Mouse (Mus musculus) embryonic facial prominence, embryonic 11.5 days (tissue): ENCODE measurements at regions not wholly inside any gene's neighbourhood (a gene's known extent, or its start where the extent isn't known, plus 50 kb on each side); places are given as distances from the start of the nearest gene placed in this dataset.

Experiments used
- ATAC-seq: fragments of 200-750 bp; cut with Nextera tagmentation; replicated peaks from 2 replicates; pipeline ENCODE4 v1.8.0; 2017; ENCODE audit warnings: low read depth; ENCODE audit not compliant: insufficient number of reproducible peaks, low FRiP score, low TSS enrichment
- DNase-seq: peaks from one replicate; pipeline ENCODE4 v3.0.0-alpha.2; 2015; ENCODE audit warnings: low spot score
- H3K27ac ChIP-seq: fragments of 300-500 bp; sonication (generic); replicated peaks from 2 replicates; pipeline ENCODE4 v1.5.1; 2014; ENCODE audit warnings: mild to moderate bottlenecking, low read depth, low read length, control low read depth
- H3K27me3 ChIP-seq: fragments of 300-500 bp; sonication (generic); 2 replicates; pipeline ENCODE4 v1.6.1; 2014; ENCODE audit warnings: mild to moderate bottlenecking, low read length, moderate library complexity, mixed read lengths; ENCODE audit not compliant: control insufficient read depth, insufficient read depth
- H3K36me3 ChIP-seq: fragments of 300-500 bp; sonication (generic); replicated peaks from 2 replicates; pipeline ENCODE4 v1.6.1; 2014; ENCODE audit warnings: low read depth, mild to moderate bottlenecking, low read length, moderate library complexity, mixed read lengths; ENCODE audit not compliant: control insufficient read depth, insufficient read depth
- H3K4me1 ChIP-seq: fragments of 300-500 bp; sonication (generic); 2 replicates; pipeline ENCODE4 v1.6.1; 2014; ENCODE audit warnings: low read length, mixed read lengths; ENCODE audit not compliant: control insufficient read depth, insufficient read depth
- H3K4me2 ChIP-seq: fragments of 300-500 bp; sonication (generic); 2 replicates; pipeline ENCODE4 v1.6.1; 2014; ENCODE audit warnings: low read depth, mild to moderate bottlenecking, control low read depth, low read length, moderate library complexity
- H3K4me3 ChIP-seq: fragments of 300-500 bp; sonication (generic); 2 replicates; pipeline ENCODE4 v1.5.1; 2014; ENCODE audit warnings: low read depth, low read length, control low read depth
- H3K9ac ChIP-seq: fragments of 300-500 bp; sonication (generic); replicated peaks from 2 replicates; pipeline ENCODE4 v1.6.1; 2014; ENCODE audit warnings: mild to moderate bottlenecking, control low read depth, low read length
- H3K9me3 ChIP-seq: fragments of 300-500 bp; sonication (generic); replicated peaks from 2 replicates; pipeline ENCODE4 v1.6.1; 2016; ENCODE audit warnings: mild to moderate bottlenecking, low read length, inconsistent platforms, mixed read lengths; ENCODE audit not compliant: control insufficient read depth
- WGBS: fragments of 180-500 bp; shearing (Covaris S2); extraction: QIAGEN DNeasy Blood & Tissue Kit; methylation state at CpG from one replicate; pipeline ENCODE4 v1.1.7; 2014; 5-methylcytosine and 5-hydroxymethylcytosine counted together

- no peaks in the 10 kb centered on the region for H3K9me3 ChIP-seq
- no peaks in the 10 kb centered on the region for H3K4me1 ChIP-seq
- no peak overlapping the region for H3K9ac ChIP-seq
- DNase-seq (no peak), ATAC-seq (no peak)
- H3K27me3 ChIP-seq: no peaks in the 10 kb centered on the region
- H3K4me2 ChIP-seq: no peak overlapping the region
- WGBS: 86% methylated on average over 1 of the region's 1 CpGs
- H3K36me3 ChIP-seq: no peaks in the 10 kb centered on the region
- no peak overlapping the region for H3K27ac ChIP-seq
- no peak overlapping the region for H3K4me3 ChIP-seq
These were observed 169.0 kb downstream of the Otol1 start for GRCm38 (mm10) chr3:70176391-70176790.

DNA sequence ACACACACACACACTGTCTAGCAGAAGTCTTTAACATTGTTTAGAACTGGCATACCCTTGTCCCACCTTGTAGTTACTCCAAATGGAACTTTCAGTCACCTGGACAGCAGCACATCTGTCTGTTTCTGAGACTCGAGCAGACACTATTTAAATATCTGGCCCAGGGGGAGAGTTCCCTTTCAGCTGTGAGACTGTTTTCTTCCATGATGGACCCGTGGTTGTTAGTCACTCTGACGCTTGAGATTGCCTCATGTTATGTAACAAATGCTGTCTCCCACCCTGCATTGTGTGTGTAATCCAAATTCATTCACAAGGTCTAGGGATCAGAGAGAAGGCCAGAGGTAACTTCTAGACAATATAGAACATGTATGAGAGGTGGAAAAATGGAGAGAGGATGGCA lies 174.2 kb downstream of the Otol1 start:
- H3K9me3 ChIP-seq: no peaks in the 10 kb centered on the region
- DNase-seq: no peak
- 65% methylated on average over 3 of the region's 3 CpGs for WGBS

GRCm38 (mm10) chr3:70190741-70191140 lies 183.3 kb downstream of the Otol1 start:
- ATAC-seq (no peak), DNase-seq (no peak)

More for the DNA sequence above, 174.2 kb downstream of the Otol1 start:
- Histone ChIP-seq H3K4me3 (no peak overlapping the region), H3K4me2 (no peak overlapping the region), H3K4me1 (no peaks in the 10 kb centered on the region), H3K36me3 (no peaks in the 10 kb centered on the region), H3K27me3 (no peaks in the 10 kb centered on the region), H3K27ac (no peak overlapping the region), H3K9ac (no peak overlapping the region)
- no peak for ATAC-seq

GRCm38 (mm10) chr3:70196671-70197070 lies 189.3 kb downstream of the Otol1 start:
- WGBS: 87% methylated on average over 3 of the region's 3 CpGs
- Histone ChIP-seq H3K27ac (no peak overlapping the region), H3K36me3 (no peaks in the 10 kb centered on the region), H3K4me3 (no peak overlapping the region), H3K4me2 (no peak overlapping the region), H3K27me3 (no peaks in the 10 kb centered on the region), H3K9me3 (no peaks in the 10 kb centered on the region), H3K9ac (no peak overlapping the region), H3K4me1 (no peaks in the 10 kb centered on the region)
- ATAC-seq (no peak), DNase-seq (no peak)

More at GRCm38 (mm10) chr3:70190741-70191140, 183.3 kb downstream of the Otol1 start:
- H3K9me3 ChIP-seq: no peaks in the 10 kb centered on the region
- H3K4me3 ChIP-seq: no peak overlapping the region
- no peaks in the 10 kb centered on the region for H3K4me1 ChIP-seq
- no peak overlapping the region for H3K27ac ChIP-seq
- H3K9ac ChIP-seq: no peak overlapping the region
- H3K27me3 ChIP-seq: no peaks in the 10 kb centered on the region
- H3K4me2 ChIP-seq: no peak overlapping the region
- no peaks in the 10 kb centered on the region for H3K36me3 ChIP-seq

- 73% methylated on average over 3 of the region's 3 CpGs for WGBS
- H3K9ac ChIP-seq: no peak overlapping the region
These were observed 191.5 kb downstream of the Otol1 start for GRCm38 (mm10) chr3:70198890-70199289.

GRCm38 (mm10) chr3:70201334-70201943 lies 194.0 kb downstream of the Otol1 start:
- Histone ChIP-seq H3K4me1 (no peaks in the 10 kb centered on the region), H3K27me3 (no peaks in the 10 kb centered on the region), H3K27ac (no peak overlapping the region), H3K9ac (no peak overlapping the region), H3K4me3 (no peak overlapping the region), H3K36me3 (no peaks in the 10 kb centered on the region), H3K9me3 (no peaks in the 10 kb centered on the region), H3K4me2 (no peak overlapping the region)
- DNase-seq: no peak
- no peak for ATAC-seq
- WGBS: 85% methylated on average over 3 of the region's 3 CpGs

More at GRCm38 (mm10) chr3:70198890-70199289, 191.5 kb downstream of the Otol1 start:
- Histone ChIP-seq H3K9me3 (no peaks in the 10 kb centered on the region), H3K4me1 (no peaks in the 10 kb centered on the region), H3K4me3 (no peak overlapping the region), H3K27me3 (no peaks in the 10 kb centered on the region), H3K27ac (no peak overlapping the region), H3K4me2 (no peak overlapping the region), H3K36me3 (no peaks in the 10 kb centered on the region)
- DNase-seq (no peak), ATAC-seq (no peak)

DNA sequence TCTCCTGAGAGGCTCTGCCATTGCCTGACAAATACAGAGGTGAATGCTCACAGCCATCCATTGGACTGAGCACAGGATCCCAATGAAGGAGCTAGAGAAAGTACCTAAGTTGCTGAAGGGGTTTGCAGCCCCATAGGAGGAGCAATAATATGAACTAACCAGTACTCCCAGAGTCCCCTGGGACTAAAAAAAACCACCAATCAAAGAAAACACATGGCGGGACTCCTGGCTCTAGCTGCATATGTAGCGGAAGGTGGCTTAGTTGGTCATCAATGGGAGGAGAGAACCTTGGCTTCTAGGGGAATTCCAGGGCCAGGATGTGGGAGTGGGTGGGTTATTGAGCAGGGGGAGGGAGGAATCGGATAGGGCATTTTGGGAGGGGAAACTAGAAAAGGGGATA lies 207.8 kb downstream of the Otol1 start:
- Histone ChIP-seq H3K4me1 (no peaks in the 10 kb centered on the region), H3K36me3 (no peaks in the 10 kb centered on the region), H3K9me3 (no peaks in the 10 kb centered on the region), H3K9ac (no peak overlapping the region), H3K27me3 (no peaks in the 10 kb centered on the region), H3K4me3 (no peak overlapping the region), H3K27ac (no peak overlapping the region), H3K4me2 (no peak overlapping the region)
- ATAC-seq (no peak), DNase-seq (no peak)
- 80% methylated on average over 3 of the region's 3 CpGs for WGBS

- Histone ChIP-seq H3K4me2 (no peak overlapping the region), H3K4me3 (no peak overlapping the region), H3K9ac (no peak overlapping the region), H3K27me3 (no peaks in the 10 kb centered on the region), H3K9me3 (no peaks in the 10 kb centered on the region), H3K4me1 (no peaks in the 10 kb centered on the region), H3K36me3 (no peaks in the 10 kb centered on the region), H3K27ac (no peak overlapping the region)
- no peak for ATAC-seq
- 88% methylated on average over 1 of the region's 1 CpGs for WGBS
- DNase-seq: no peak
These were observed 208.7 kb downstream of the Otol1 start for GRCm38 (mm10) chr3:70216096-70216495.
